Mouse (Mus musculus): Measurements from ENCODE around the gene Tatdn3. TPM values are rescaled to one million over a fixed set of nuclear protein-coding genes. Genes with fewer than 3 reads are reported as not detected.

Tatdn3 gene
- polyA plus RNA-seq (2015; fragmentation: Nextera tagmentation; extraction: Ambion mirVana) = 14.1 and 16.7 TPM in 2 replicates

DNA sequence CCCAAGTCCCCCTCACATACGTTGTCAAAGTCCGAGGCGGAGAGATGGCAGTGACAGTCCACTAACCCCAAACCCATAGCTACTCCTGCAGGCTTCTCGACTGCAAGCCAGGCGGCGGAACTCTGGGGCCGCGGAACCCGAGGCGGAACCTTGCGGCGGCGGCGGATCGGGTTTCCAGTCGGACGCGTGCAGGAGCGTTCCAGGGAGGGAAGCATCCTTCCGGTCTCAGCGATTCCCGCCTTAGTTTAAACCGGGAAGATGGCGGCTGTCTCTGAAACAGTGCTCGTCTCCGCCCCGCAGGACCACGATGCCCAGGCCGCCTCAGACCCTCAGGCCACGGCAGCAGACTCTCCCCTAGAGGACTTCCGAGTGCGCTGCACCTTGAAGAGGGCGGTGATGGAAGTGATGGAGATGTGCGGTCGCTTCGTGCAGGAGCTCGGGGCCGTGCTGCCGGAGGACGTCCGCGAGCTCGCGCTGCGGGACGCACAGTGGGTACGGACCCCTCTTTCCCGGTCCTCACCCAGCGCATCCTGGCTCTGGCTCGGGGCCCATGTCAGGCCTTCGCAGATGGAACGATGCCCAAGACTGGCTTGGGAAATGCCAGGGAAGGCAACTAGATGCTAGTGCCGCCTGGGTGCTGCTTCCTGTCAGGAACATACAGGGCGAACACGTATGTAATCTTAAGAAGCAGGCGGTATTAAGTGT, at the start of gene Tatdn3, which contains the start of gene Nsl1:
Gene Tatdn3 (minus strand): TSS at position 152 of the 705 bp plus-strand sequence.
Gene Nsl1 (plus strand): TSS at position 232 of the 705 bp plus-strand sequence.
- Histone ChIP-seq H3K36me3 (ENCODE audit: control insufficient read depth, insufficient read depth, low read length) (no peaks in the 10 kb centered on the region), H3K9ac (ENCODE audit: low read depth, low read length) (peak within 1 kb of the TSS; percentile 81), H3K27ac (ENCODE audit: low read length) (peak within 1 kb of the TSS; percentile 76), H3K4me1 (ENCODE audit: control insufficient read depth, insufficient read depth, low read length) (peaks cover 15% of the 10 kb centered on the region), H3K4me3 (ENCODE audit: low read depth, low read length) (peak within 1 kb of the TSS; percentile 83), H3K4me2 (ENCODE audit: low read length) (peak within 1 kb of the TSS; percentile 93), H3K27me3 (ENCODE audit: control insufficient read depth, insufficient read depth, low read depth, low read length) (no peaks in the 10 kb centered on the region), H3K9me3 (replicated peaks; ENCODE audit: control insufficient read depth, low read length, poor library complexity, severe bottlenecking) (no peaks in the 10 kb centered on the region)
- WGBS = under 1% methylated on average over 56 of the region's 56 CpGs
- ATAC-seq = peak; percentile 94

- no peaks in the 10 kb centered on the region for H3K9me3 ChIP-seq (replicated peaks; ENCODE audit: control insufficient read depth, low read length, poor library complexity, severe bottlenecking)
- no peaks in the 10 kb centered on the region for H3K4me1 ChIP-seq (ENCODE audit: control insufficient read depth, insufficient read depth, low read length)
- no peak for ATAC-seq
- WGBS = 64% methylated on average over 8 of the region's 8 CpGs
- H3K9ac ChIP-seq (ENCODE audit: low read depth, low read length) = no peak overlapping the region
- H3K27ac ChIP-seq (ENCODE audit: low read length) = no peak overlapping the region
- no peaks in the 10 kb centered on the region for H3K27me3 ChIP-seq (ENCODE audit: control insufficient read depth, insufficient read depth, low read depth, low read length)
- H3K36me3 ChIP-seq (ENCODE audit: control insufficient read depth, insufficient read depth, low read length) = no peaks in the 10 kb centered on the region
- H3K4me2 ChIP-seq (ENCODE audit: low read length) = no peak overlapping the region
- H3K4me3 ChIP-seq (ENCODE audit: low read depth, low read length) = no peak overlapping the region
Observed at GRCm38 (mm10) chr1:191111146-191111545, 48.4 kb upstream of the Tatdn3 start.

- no peaks in the 10 kb centered on the region for H3K9me3 ChIP-seq (replicated peaks; ENCODE audit: control insufficient read depth, low read length, poor library complexity, severe bottlenecking)
- no peak overlapping the region for H3K4me2 ChIP-seq (ENCODE audit: low read length)
- H3K9ac ChIP-seq (ENCODE audit: low read depth, low read length) = no peak overlapping the region
- H3K4me3 ChIP-seq (ENCODE audit: low read depth, low read length) = no peak overlapping the region
- ATAC-seq = no peak
- no peaks in the 10 kb centered on the region for H3K4me1 ChIP-seq (ENCODE audit: control insufficient read depth, insufficient read depth, low read length)
- WGBS = 90% methylated on average over 9 of the region's 9 CpGs
- no peaks in the 10 kb centered on the region for H3K36me3 ChIP-seq (ENCODE audit: control insufficient read depth, insufficient read depth, low read length)
- H3K27me3 ChIP-seq (ENCODE audit: control insufficient read depth, insufficient read depth, low read depth, low read length) = no peaks in the 10 kb centered on the region
- H3K27ac ChIP-seq (ENCODE audit: low read length) = no peak overlapping the region
Observed at GRCm38 (mm10) chr1:191109907-191110306, 47.2 kb upstream of the Tatdn3 start.

DNA sequence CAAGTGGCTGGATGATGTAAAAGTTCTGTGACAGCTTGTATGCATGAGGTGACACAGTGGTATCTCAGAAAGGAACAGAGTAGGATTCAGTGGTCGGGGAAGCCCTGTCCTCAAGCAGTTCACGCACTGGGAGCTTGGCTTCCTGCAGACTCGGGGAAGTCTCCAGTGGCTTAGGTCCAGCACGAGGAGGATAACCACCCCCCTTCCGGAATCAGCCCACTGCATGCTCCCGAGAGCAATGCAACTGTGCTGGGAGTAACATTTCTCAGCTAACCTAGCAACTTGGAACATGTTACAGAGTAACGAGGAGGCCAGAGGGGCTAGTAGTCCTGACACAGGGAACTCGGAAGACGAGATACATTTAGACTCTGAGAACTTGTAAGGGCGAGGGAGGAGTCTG, 44.6 kb upstream of the Tatdn3 start:
- WGBS = 75% methylated on average over 10 of the region's 10 CpGs
- Histone ChIP-seq H3K36me3 (ENCODE audit: control insufficient read depth, insufficient read depth, low read length) (no peaks in the 10 kb centered on the region), H3K27me3 (ENCODE audit: control insufficient read depth, insufficient read depth, low read depth, low read length) (no peaks in the 10 kb centered on the region), H3K27ac (ENCODE audit: low read length) (no peak overlapping the region), H3K9me3 (replicated peaks; ENCODE audit: control insufficient read depth, low read length, poor library complexity, severe bottlenecking) (no peaks in the 10 kb centered on the region), H3K4me2 (ENCODE audit: low read length) (no peak overlapping the region), H3K4me3 (ENCODE audit: low read depth, low read length) (no peak overlapping the region), H3K9ac (ENCODE audit: low read depth, low read length) (no peak overlapping the region), H3K4me1 (ENCODE audit: control insufficient read depth, insufficient read depth, low read length) (no peaks in the 10 kb centered on the region)
- no peak for ATAC-seq

DNA sequence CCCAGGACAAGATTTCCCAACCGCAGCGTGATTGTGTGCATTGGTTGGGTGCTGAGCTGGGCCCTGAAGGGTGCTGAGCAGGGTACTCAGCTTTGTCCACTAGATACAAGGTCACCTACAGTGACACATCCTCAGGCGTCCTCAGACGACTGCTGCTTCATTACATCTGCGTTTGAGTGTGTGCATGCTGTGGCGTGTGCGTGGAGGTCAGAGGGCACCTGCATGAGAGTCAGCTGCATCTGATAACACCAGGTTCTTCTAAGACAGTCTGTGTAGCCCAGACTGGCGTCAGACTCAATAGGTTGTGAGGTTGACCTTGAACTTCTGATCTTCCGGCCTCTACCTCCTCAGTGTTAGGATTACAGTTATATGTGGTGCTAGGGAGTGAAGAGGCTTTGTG, 42.5 kb upstream of the Tatdn3 start:
- Histone ChIP-seq H3K27ac (ENCODE audit: low read length) (no peak overlapping the region), H3K9me3 (replicated peaks; ENCODE audit: control insufficient read depth, low read length, poor library complexity, severe bottlenecking) (no peaks in the 10 kb centered on the region), H3K27me3 (ENCODE audit: control insufficient read depth, insufficient read depth, low read depth, low read length) (no peaks in the 10 kb centered on the region), H3K4me1 (ENCODE audit: control insufficient read depth, insufficient read depth, low read length) (no peaks in the 10 kb centered on the region), H3K4me3 (ENCODE audit: low read depth, low read length) (no peak overlapping the region), H3K4me2 (ENCODE audit: low read length) (no peak overlapping the region), H3K36me3 (ENCODE audit: control insufficient read depth, insufficient read depth, low read length) (no peaks in the 10 kb centered on the region), H3K9ac (ENCODE audit: low read depth, low read length) (no peak overlapping the region)
- WGBS = 78% methylated on average over 9 of the region's 9 CpGs
- ATAC-seq = no peak

- no peak overlapping the region for H3K4me2 ChIP-seq (ENCODE audit: low read length)
- H3K36me3 ChIP-seq (ENCODE audit: control insufficient read depth, insufficient read depth, low read length) = no peaks in the 10 kb centered on the region
- H3K27me3 ChIP-seq (ENCODE audit: control insufficient read depth, insufficient read depth, low read depth, low read length) = peaks cover 10% of the 10 kb centered on the region
- no peak overlapping the region for H3K9ac ChIP-seq (ENCODE audit: low read depth, low read length)
- H3K4me3 ChIP-seq (ENCODE audit: low read depth, low read length) = no peak overlapping the region
- H3K9me3 ChIP-seq (replicated peaks; ENCODE audit: control insufficient read depth, low read length, poor library complexity, severe bottlenecking) = no peaks in the 10 kb centered on the region
- H3K27ac ChIP-seq (ENCODE audit: low read length) = no peak overlapping the region
- H3K4me1 ChIP-seq (ENCODE audit: control insufficient read depth, insufficient read depth, low read length) = peaks cover 4% of the 10 kb centered on the region; the same call in 1 of the 2 replicates
- 83% methylated on average over 15 of the region's 15 CpGs for WGBS
- no peak for ATAC-seq
Observed at GRCm38 (mm10) chr1:191102730-191103370, 40.1 kb upstream of the Tatdn3 start.

GRCm38 (mm10) chr1:191099772-191100291, 37.1 kb upstream of the Tatdn3 start:
- Histone ChIP-seq H3K27me3 (ENCODE audit: control insufficient read depth, insufficient read depth, low read depth, low read length) (peaks cover 15% of the 10 kb centered on the region), H3K9me3 (replicated peaks; ENCODE audit: control insufficient read depth, low read length, poor library complexity, severe bottlenecking) (no peaks in the 10 kb centered on the region), H3K4me2 (ENCODE audit: low read length) (no peak overlapping the region), H3K4me1 (ENCODE audit: control insufficient read depth, insufficient read depth, low read length) (peaks cover 4% of the 10 kb centered on the region; the same call in 1 of the 2 replicates), H3K4me3 (ENCODE audit: low read depth, low read length) (no peak overlapping the region), H3K27ac (ENCODE audit: low read length) (no peak overlapping the region), H3K36me3 (ENCODE audit: control insufficient read depth, insufficient read depth, low read length) (no peaks in the 10 kb centered on the region), H3K9ac (ENCODE audit: low read depth, low read length) (no peak overlapping the region)
- ATAC-seq = no peak
- 73% methylated on average over 5 of the region's 5 CpGs for WGBS

GRCm38 (mm10) chr1:191099114-191099513, 36.4 kb upstream of the Tatdn3 start:
- Histone ChIP-seq H3K36me3 (ENCODE audit: control insufficient read depth, insufficient read depth, low read length) (no peaks in the 10 kb centered on the region), H3K9me3 (replicated peaks; ENCODE audit: control insufficient read depth, low read length, poor library complexity, severe bottlenecking) (no peaks in the 10 kb centered on the region), H3K27ac (ENCODE audit: low read length) (no peak overlapping the region), H3K4me3 (ENCODE audit: low read depth, low read length) (no peak overlapping the region), H3K4me2 (ENCODE audit: low read length) (no peak overlapping the region), H3K9ac (ENCODE audit: low read depth, low read length) (no peak overlapping the region), H3K4me1 (ENCODE audit: control insufficient read depth, insufficient read depth, low read length) (peaks cover 4% of the 10 kb centered on the region; the same call in 1 of the 2 replicates), H3K27me3 (ENCODE audit: control insufficient read depth, insufficient read depth, low read depth, low read length) (peaks cover 15% of the 10 kb centered on the region)
- WGBS = 49% methylated on average over 5 of the region's 5 CpGs
- no peak for ATAC-seq
